Mouse (Mus musculus) ovary, postnatal 10 days (tissue): ENCODE results near the gene Ciao2a.

Experiments
- DNase-seq: peaks from one replicate; pipeline ENCODE4 v3.0.0; 2022; ENCODE audit warnings: low spot score

Gene Ciao2a

GRCm38 (mm10) chr9:66120106-66120505 is 6.3 kb upstream of the Ciao2a start:
- no peak for DNase-seq

- DNase-seq = no peak
These were observed 5.5 kb upstream of the Ciao2a start for GRCm38 (mm10) chr9:66120945-66121344.

DNA sequence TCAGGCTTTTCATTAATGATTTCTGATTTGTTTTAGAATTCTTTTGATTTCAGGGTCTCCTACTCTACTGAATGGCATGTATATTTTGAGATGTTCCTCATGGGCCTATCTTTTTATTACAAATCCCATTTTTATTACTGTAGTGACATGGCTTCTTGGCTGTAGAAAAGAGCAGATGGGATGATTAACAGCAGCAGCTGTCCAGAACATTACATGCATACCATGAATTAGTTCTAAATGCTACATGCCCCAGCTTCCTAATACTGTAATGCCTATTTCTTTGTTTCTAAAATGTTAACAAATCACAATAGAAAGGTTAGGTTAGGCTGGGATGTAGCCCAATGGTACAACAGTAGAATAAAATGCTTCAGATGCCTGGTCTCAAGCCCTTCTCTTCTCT is 5.0 kb upstream of the Ciao2a start:
- DNase-seq = no peak

DNA sequence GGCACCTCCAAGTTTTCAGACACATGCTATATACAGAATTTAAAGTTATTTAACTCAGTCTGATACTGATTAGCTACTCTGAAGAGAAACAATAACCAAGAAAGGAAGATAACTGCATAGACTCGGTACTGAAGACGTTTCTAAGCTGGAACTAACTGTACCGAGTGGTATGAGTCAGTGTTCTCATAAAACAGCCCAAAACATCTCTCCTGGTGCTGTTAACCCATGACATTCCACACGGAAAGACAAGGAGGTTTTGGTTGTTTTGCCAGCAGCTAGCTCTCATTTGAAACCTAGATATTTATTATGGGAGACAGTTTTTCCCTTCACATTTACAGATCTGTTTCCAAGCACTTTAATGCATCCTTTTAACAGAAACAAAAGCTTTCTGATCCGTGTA is 2.8 kb upstream of the Ciao2a start:
- no peak for DNase-seq

GRCm38 (mm10) chr9:66124111-66124531 is 2.3 kb upstream of the Ciao2a start:
- DNase-seq = peak; percentile 7

GRCm38 (mm10) chr9:66124681-66125542 is 1.5 kb upstream of the Ciao2a start:
- peak; percentile 77 for DNase-seq

DNA sequence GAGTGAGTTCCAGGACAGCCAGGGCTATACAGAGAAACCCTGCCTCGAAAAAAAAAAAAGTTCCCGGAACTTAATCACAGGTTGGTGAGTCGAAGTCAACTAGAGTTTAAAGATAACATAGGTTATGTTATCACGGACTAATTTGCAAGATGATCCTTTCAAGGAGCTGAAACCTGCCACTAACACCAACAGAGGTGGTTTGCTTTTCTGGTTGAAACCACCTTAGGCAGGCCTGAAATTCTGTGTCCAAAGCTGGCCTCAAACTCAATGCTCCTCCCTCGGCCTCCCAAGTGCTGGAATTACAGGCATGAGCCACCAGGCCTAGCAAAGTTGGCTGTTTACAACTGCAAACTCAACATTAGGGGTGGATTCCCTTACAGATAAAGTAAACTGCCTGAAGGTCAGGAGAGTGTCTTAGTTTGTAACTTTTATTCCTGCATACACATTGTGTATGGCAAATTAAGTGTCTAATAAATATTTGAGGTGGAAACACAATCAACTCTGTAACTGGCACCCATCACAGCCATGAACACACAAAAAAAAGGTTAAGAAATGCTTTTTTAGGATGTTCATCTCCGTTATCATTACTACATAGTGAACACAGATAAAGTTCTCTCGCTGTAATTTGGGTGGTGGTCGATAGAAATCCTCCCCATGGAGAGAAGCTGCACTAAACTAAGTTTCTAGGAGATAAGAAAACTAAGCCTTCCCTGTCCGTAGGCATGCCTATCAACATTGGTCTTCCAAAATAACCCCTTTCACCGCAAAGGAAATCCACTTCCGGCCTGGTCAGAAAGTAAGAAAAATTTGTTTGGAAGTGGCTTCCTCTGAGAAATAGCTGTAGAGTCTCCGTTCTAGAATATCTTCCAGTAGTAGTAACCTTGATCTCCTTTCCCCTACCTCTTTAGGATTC is 612 bp upstream of the Ciao2a start:
- DNase-seq = no peak

DNA sequence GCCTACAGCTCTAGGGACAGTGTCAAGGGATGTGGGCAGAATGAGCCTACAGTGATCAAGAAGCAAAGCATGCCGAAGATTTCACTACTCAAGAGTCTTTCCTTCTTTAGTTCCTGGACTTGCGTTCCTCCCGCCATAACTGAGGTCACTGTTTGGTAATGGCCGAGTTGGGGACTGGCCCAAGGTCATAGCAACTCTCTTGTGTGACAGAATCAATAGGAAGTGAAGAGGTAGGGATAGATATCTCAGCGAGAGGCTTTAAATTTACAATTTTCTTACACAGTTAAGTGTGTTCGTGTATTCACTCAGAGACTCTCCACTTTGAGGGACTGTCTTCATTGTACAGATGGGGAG is 759 bp downstream of the Ciao2a start:
- no peak for DNase-seq

- DNase-seq = no peak
These were observed 1.5 kb downstream of the Ciao2a start for GRCm38 (mm10) chr9:66127884-66128283.

DNA sequence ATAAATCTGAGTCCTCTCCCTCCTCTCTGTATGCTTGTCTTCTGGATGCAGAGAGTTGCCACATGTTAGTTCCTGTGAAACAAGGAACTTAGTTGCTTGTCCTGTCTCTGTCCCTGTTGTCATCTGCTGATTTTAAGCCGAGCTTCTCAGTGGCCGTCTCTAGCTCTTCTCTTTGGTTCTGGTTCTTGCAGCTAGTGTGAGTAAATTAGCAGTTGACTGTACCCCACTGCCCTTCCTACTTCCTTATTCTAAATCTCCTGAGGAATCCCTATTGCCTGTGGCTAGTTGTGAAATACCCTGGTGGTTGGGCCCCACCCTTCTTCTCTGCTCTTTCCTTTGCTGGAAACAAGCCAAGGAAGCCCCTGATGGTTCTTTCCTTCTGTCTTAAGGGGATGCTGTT is 5.1 kb downstream of the Ciao2a start:
- DNase-seq = no peak

DNA sequence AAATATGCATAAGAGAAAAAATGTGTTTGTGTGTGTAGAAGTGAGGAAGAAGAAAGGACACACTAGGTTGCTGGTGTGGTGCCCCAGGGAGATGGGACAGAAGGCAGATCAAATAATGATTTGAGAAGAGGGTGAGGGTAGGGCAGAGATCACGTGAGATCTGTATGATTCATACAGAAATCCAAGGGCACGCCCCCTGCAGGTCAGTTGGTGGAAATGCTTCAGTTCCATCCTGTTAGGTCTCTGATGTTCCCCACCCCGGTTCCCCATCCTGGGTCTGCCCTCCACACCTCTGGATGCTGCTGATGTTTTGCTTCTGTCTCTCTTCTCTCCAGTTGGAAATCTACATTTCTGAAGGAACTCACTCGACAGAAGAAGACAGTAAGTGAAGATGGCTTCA is 9.6 kb downstream of the Ciao2a start:
- DNase-seq = no peak

- DNase-seq = no peak
These were observed 11.8 kb downstream of the Ciao2a start for GRCm38 (mm10) chr9:66138193-66138592.

- no peak for DNase-seq
These were observed 15.9 kb downstream of the Ciao2a start for GRCm38 (mm10) chr9:66142265-66142664.

- DNase-seq = peak; percentile 35
These were observed 17.8 kb downstream of the Ciao2a start for GRCm38 (mm10) chr9:66144248-66144647.

DNA sequence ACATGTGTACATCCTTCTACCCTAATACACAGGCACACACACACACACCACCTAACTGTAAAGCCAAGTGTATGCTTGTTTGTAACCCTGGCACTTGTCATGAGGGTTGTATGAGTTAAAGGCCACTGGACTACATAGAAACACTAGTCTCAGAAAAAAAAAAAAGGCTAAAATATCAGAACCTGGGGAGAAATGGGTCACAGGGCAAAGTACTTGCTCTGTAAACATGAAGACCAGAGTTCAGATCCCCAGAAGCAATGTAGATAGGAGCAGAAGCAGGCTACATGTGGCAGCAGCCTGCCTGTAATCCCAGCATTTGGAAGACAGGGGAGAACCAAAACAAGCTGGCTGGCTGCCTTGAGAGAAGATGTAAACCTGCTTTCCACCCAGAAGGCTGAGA is 19.7 kb downstream of the Ciao2a start:
- no peak for DNase-seq

DNA sequence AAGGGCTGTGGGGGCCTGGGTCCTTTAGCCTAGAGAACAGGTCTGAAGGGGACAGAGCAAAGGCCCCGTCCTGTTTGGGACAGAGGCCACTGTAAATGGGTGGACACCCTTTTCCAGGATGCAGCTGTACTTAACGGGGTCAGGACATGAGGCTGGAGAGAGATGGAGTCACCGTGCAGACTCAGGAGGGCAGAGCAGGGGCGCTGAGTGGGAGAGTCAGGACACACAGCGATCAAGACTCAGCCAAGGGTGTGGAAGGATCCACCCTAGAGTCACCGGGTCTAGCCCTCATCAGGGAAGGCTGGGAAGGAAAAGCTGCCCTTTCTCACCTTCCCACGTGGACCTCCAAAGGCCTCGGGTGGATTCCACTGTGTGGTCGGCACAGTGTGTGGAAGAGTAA is 25.6 kb downstream of the Ciao2a start:
- DNase-seq = no peak

DNA sequence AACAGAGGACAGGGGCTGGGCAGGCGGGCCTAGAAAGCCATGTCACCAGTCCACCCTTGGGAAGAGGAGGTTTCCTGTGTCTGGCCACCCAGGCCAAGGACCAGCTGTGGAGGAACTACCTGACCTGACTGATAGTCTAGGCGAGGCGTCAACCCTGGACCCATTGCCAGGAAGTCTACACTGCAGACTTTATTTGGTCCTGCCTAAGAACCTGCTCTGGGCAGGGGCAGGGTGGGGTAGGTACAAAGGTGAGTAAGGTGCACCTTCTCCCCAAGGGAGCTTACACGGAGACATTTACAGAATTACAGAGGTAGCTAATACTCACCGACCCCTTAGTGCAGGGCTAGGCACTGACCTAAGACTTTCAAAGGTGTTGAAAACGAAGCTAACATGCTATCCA is 27.2 kb downstream of the Ciao2a start:
- no peak for DNase-seq

GRCm38 (mm10) chr9:66154013-66154412 is 27.6 kb downstream of the Ciao2a start:
- no peak for DNase-seq

DNA sequence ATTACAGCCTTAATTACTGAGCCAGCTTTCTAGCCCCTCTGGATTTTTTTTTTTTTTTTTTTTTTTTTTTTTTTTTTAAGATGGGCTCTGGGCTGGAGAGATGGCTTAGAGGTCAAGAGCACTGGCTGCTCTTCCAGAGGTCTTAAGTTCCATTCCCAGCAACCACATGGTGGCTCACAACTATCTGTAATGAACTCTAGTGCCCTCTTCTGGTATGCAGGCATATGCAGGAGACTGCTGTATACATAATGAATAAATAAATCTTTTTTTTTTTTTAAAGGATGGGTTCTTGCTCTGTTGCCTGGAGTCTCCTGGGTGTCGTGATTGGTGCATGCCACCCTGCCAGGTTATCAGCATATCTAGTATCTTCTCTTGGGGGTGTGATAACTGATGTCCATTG is 29.1 kb downstream of the Ciao2a start:
- DNase-seq = no peak

DNA sequence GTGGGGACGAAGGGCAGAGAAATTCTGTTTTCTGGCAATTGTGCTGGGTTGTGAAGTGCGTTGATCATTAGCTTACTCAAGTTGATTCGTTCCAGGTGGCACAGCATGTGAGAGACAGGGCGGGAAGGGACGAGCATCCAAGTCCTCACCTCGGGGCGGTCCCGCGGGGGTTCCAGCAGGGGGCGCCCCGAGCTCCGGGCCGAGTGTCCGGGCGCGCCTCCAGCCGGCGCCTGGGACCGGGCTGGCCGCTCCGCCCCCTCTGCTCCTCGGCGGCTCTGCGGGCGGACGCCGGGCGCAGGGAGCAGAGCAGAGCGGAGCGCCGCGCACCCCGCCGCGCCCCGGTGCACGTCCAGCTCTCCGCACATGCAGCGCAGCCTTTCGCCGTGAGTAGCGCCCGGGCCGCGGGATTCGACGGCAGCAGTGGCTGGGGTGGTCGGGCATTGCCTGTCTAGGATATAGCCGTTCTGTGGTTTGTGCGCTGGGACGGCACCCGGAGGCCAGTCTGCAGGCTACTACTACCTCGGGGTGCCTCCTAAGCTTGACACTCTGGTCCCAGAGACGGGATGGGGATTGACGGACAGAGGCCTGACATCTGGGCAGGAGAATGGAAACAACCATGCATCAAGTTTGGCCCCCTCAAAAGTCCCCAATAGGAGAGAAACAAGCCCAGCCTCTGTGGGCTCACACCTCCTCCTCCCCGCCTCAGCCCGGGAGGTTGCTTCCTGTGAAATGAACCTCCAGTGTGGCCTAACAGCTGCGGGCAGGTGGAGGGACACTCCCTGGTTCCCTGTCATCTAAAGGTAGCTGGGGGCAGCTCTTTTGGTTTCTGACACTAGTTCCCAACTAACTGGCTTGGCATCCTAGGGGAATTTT is 31.8 kb downstream of the Ciao2a start, which contains the start of gene Dapk2:
Gene Dapk2, plus strand, starts transcription at position 266 of the 873 bp plus-strand sequence.
- DNase-seq = peak; percentile 66

DNA sequence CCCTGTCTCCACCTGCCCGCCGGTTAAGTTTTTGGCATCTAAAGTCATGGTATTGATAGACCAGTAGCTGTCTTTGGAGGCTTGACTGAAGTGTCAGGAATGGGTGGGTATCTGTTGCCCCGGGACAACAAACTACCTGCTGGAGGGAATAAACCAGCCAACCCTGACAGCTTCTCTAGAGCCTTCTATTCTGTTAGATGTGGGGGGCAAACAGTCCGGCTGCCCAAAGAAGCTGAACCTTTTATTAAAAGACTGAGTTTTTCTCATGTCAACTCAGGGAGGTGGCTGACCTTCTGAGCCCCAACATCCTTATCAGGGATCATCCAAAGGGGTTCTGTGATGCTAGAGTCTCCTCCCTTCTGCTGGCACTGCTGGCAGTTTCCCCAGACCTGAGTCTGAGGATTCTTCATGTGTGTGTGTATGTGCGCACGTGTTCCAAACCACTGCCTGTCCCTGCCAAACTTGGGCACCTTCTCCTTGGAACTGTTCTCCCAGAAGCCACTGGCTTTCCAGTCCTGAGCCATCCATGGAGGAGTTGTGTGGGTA is 32.5 kb downstream of the Ciao2a start:
- no peak for DNase-seq

DNA sequence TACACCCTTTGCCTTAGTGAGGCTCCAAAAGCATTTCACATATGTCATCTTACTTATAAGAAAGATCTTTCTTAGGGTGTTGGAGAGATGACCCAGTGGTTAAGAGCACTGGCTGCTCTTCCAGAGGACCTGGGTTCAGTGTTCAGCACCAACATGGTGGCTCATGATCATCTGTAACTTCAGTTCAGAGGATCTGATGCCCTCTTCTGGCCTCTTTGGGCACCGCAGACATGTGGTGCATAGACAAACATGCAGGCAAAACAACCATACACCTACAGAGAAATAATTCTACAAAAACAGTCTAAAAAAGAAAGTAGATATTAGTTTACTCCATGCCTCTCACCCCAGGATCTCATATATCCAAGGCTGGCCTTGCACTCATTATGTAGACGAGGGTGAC is 33.7 kb downstream of the Ciao2a start:
- no peak for DNase-seq
